Mouse (Mus musculus) gastrocnemius, adult 8-10 months (tissue): ENCODE measurements around the gene Cux2. TPM values are rescaled to one million over a fixed set of nuclear protein-coding genes. Genes with fewer than 3 reads are reported as not detected.

Experiments
- DNase-seq, 2 experiments: peaks; one replicate each; pipeline ENCODE4 v3.0.0; 2022; ENCODE audit warnings: low spot score in 2 of 2
- total RNA-seq, 4 experiments: library from RNA; stranded (reverse); gene quantifications; 2 replicates each; pipeline ENCODE4 v1.2.4; 2022

Gene Cux2
- total RNA-seq, 4 experiments from 2014 or later: 1.8 to 3.4 (median 2.3) TPM

DNA sequence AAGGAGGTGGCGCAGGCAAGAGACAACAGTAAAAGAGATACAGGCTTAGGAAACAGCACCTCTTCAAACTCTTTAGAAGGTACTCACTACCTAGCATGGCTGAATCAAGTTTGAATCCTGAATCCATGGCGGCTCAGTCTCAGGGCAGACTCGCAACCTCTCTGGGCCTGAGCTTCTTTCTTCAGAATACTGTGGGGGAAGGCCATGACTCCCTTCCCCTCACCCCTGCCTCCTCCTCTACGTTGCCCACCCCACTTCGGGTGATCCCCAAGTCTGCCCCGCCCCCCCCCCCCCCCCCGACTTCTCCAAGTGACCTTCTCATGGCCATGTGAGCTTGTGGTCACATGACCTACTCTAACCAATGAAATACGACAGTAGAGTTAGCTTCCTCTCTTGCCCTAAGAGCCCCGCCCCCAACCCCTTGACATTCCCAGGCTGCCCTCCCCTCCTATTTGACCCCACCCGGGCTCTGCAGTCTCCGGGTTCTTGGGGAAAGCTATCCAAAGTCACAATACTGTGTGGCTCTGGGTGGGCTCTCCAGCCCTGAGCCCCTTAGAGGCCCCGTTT lies 10.9 kb upstream of the Cux2 start:
- DNase-seq: no peak

DNA sequence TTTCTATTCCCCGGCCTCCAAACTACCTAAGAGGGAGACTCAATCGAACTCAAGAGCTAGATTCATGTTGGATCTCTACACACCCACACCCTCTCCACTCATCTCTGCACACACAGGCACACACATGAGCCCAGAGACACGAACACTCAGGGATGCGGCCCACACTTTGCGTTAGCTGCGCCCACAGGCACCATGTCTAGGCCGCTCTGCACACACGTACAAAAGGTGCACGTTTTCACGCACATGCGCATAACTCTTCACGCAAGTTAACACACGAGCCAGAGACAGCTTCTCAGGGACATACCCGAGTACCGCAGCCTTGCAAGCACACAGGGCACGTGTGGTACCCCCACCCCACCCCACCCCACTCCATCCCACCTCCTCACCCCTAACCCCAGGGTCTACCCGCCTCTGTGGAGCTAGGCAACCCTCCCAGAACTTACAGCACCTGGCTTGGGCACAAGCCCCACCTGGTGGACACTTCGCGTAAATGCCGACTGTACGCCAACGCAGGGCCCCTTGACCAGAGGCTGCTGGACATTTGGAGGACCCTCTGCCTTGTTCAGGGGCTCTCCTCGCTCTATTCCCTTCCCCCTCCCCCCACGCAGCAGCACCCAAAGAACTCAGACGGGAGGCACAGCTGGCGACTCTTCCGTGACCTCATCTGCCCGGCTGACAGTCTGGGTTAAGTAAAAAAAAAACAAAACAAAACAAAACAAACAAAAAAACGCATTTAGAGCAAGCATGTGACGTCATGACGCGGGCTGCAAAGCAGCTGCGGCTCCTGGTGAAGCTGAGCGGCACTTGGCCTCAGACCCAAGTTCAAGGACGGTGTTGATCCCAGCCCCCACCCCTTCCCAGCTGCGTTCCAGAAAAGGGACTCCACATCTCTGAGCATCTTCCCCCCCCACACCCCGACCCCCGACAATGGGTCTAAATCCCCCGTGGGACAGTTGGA lies 9.4 kb upstream of the Cux2 start:
- peak in 1 of 2 experiments; percentile 50 for DNase-seq

DNA sequence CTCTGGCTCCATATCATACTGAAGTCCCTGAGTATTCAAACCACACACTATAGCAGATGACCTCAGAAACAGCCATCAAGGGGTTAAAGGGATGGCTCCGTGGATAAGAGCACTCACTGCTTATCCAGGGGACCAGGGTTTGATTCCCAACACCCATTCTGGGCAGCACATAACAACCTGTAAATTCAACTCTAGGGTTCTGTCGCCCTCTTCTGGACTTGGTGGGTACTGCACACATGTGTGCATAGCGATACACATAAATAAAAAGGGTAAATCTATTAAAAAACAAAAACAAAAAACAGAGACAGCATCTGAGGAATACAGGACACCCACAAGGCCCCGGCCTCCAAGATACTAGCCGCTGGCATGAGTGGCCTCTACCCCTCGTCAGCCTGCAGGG lies 7.7 kb upstream of the Cux2 start:
- DNase-seq: no peak

DNA sequence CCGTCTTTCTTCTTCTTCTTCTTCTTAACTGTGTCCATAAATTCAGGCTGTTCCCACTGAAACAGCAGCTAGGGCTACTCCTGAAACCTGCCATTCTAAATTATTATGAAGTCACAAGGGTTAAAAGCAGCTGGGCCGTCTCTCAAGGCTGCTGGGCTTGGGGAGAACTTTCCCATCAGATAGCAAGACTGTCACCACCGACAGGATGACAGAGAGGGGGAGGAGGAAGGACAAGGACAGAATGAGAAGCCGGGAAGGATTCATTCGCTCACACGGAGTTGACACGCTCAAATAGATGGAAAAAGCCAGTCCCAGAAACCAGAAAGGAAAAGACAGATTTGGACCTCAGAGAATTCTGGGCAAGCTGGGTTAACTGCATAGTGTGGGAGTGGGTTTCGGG lies 6.7 kb upstream of the Cux2 start:
- DNase-seq: no peak

DNA sequence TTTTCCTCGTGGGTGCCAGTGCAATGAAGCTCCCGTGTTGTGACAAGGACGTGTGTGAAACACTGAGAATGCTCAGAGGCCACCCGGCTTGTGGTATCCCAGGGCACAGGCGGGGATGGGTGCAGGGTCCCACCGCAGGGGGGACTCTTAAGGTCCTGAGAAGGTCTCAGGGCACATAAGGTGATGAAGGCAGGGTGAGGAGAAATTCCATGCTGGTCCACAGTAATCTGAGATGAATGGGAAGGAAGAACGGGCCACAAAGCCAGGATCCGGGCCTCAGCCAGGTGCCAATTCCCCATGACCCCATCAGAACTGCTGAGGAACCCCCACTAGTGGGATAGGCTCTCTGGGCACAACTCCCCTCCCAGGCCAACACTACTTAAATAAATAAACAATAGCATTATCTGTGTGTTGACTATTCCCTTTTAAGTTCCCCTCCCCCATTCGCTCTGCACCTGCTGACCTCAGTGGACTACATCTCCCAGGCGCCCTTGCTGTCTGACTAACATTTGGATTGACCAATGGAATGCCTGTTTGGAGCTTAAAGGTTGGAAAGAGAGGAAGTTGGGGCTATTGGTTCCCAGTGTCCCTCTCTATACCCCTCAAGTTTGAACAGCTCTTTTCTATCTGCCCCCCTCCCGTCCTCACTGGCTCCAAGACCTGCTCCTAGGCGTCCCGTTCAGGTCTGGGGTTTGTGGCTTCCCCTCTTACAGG lies 4.4 kb upstream of the Cux2 start:
- peak; percentile 28 to 29 for DNase-seq

DNA sequence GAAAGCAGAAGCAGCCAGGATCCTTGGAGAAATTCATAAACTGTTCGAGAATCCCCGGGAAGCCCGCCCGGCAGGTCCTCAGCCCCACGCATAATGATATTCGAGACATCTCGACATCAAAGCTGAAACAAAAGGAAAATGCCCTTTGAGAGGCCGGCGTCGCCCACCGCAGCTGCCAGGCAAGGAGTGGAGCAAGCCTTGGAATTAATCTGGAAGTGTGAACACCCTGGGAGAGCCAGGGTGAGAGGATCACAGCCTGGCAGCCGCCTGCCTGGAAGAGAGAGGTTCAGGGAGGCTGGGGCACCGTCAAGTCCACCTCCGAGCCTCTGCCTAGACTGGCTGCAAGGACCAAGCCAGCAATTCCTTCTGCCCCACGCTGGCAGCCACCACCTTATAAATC lies 3.7 kb upstream of the Cux2 start:
- DNase-seq: no peak

DNA sequence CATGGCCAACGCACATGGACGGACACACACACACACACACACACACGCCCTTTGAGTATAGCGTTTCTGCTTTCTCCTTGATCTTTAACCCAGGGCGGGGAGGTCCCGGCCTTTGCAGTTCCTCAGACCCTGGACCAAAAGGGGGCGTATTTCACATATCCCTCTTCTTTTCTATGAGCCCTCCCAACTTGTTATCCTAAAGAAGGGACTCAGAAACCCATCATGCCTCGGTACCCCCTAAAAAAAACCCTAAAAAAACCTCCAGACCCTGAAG lies 867 bp upstream of the Cux2 start:
- DNase-seq: no peak

DNA sequence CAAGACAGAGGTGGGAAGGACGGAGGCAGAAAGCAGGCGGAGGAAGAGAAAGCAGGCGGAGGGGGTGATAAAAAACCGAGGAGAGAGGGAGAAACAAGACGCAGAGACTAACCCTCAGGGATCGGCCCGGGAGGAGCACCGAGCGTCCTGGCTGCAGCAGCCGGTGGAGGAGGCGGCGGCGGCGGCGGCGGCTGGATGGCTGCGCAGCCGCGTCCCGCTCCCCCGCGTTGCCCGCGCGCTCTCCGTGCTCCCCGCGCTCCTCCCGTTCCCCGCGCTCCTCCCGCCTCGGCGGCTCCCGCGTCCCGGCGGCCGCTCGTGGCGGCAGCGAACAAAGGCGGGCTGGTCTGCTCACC lies 262 bp downstream of the Cux2 start:
- DNase-seq: no peak

DNA sequence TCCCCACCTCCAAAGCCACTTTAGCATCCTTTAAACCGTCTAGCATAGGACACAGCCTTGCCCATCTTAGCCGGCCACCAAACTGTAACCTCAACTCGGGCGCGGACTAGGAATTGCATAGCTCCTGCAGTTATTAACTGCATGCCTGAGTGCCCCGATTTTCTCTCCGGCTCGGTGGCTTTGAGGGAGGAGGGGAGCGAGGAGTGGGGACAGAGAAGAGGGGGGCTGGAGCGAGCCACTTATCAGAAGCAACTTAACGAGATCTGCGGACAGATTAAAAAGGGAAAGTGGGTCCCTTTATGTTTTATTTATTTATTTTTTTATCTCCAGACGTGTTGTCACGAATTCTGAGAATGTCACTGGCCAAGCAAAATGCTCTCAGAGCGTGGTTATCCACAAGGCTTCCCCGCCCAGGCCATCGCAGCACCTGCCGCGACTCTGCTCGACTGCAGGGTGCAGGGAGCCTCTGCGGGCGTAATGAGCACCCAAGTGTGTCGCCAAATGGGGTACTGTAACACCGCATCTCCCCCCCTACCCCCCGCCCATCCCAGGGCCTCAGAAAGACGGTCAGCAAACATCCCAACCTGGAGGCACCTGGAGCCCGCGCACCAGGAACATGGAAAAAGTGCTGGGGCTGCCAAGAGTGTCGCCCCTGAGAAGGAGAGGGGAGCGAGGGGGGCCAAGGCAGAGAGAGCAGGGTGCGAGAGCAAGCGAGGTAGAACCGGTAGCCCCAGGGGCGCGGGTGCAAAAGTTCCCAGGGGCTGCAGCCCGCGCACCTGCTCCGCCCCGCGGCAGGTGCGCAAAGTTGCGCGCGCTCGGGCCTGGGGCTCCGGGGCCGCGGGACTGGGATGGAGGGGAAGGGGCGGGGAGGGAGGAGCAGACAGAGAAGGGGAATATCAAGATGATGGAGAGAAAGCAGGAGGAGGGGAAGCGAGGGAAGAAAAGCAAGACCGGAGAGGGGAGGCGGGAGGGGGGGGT lies 927 bp downstream of the Cux2 start:
- no peak for DNase-seq

DNA sequence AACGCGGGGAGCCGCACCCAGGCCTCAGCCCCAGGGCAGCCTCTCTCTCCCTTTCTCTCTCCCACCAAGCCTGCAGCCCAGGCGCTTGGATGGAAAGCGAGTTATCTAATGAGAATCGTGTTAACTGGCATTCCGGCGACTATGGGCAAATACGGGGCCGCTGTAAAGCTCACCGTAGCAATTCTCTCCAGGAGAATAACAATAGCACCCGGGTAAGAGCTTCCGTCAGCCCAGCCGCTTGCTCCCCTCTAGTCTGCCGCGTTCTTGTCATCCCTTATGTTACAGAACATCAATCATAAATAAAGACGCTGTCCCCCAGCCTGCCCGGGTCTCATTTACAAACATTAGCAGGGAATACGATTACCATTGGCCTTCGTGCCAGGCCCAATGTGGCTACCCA lies 1.6 kb downstream of the Cux2 start:
- DNase-seq: no peak

DNA sequence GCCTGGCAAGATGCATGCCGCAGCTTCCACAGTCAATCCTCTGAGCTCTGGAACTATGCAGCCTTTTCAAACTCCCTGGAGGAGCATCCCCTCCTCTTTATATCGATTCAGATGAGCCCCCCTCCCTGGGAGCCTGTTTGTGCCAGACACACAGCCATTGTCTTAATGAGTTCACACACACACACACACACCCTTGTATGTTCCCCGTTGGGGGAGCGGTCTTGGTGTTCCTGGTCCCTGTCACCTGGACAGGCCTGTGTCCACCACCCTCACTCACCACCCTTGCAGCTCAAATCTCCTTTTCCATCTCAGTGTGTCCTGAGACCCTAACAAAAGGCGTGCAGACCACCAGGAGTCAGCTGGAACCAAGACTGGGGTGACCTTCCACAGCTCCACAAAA lies 2.1 kb downstream of the Cux2 start:
- DNase-seq: no peak

DNA sequence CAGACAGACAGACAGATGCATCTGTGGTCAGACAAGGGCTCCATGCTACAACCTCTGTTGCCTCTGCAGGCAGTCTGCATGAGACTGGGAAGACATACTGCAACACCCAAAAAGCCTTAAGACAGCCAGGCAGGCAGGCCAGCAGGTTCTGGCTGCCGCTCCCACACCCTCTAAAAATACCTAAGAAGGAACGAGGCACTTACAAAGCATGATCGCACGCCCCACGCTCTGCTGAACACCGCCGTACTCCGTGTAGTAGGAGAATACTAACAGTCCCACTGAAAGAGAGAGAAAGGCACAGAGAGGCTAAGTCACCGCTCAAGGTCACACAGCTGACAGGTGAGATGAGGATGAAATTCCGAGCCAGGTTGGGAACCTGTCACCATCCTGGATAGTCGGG lies 6.3 kb downstream of the Cux2 start:
- no peak for DNase-seq

DNA sequence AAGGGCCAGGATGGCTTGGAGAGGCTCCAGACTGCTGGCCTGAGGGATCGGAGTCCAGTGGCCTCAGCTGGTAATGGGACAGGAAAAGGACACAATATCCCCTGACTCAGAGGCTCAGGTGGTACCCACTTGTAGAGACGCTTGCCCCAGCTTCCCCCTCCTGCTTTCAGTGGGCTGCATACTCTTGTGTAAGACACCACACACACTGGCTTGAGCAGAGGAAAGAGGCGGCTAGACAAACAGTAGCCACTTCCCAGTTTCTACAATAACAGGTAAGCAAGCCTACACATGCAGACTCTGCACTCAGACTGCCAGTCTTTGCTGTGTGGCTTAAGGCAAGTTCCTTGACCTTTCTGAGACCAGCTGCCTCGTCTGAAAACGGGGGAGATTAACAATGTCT lies 14.6 kb downstream of the Cux2 start:
- DNase-seq: no peak

DNA sequence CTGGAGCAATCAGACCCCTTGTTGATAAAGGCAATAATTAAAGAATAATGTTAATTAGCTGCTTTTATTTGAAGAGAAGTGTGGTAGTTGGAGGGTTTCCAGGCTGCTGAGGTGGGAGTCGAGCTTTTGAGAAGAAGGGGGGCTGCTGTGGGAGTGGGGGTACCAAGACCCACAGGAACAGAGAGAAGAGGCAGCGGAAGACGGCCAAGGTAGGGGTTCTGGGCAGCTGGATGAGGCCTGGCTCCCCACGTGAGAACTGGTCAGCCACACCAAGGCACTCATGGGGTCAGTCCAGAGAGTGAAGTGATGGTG lies 16.8 kb downstream of the Cux2 start:
- no peak for DNase-seq

DNA sequence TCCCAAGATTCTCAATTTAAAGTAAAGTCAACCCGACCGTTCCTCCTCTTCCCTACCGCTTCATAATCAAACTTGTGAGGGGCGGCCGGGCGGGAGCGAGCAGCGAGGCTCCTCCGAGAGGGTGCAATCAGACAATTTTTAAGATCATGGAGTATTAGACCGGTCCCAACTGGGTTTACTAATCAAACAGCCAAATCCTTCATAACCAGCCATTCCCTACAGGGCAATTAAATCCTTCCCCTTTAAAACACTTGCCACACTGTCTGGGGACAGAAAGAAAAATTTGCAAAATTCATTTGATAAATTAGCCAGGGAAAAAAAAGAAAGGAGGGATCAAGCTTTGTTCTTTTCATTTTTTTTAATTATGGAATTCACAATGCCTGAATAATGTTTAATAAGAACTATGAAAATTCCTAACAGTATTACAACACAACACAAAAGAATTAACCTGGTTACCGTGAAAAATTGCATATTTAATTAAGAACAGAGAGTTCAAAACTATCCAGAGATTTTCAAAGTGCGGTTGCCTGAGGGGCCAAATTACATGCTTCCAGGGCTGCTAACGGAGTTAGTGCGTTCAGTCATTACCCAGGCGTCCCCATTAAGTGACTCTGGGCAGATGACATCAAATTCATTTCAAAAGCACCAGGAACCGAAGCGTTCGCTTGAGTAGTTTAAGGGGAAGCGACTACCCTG lies 17.3 kb downstream of the Cux2 start:
- no peak for DNase-seq

DNA sequence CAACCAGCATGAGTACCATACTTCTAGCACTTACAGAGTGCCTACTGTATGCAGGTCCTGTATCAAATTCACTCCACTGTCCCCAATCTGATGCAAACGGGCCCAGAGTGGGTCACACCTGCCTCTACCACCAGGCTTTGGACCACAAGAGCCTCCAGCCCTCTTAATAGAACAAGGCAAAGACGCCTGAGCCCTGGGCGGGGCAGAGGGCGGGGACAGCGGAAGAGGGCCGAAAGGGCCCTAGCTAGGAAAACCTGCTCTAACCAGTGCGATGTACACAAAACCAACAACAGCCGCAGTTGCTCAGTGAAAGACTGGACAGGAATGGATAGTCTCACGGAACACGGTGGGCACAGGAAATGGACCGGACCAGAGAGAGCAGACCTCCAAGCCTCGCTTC lies 18.8 kb downstream of the Cux2 start:
- DNase-seq: no peak

DNA sequence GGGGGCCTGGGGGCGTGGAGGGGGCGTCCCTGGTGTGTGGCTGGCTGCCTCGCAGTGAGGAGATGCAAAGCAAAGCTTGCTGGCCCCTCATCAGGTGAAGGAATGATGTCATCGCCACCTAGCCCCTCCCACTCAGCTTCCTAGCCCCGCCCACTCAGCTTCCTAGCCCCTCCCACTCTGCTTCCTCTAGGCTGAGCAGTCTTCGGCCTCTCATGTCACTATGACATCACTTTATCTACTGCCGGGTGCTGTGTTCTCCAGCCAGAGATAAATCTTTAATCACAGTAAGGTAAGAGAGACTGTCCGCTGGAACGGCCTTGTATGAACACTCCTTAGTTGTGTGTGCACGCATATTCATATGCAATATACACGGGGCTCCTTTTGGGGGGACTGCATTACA lies 19.3 kb downstream of the Cux2 start:
- DNase-seq: no peak

DNA sequence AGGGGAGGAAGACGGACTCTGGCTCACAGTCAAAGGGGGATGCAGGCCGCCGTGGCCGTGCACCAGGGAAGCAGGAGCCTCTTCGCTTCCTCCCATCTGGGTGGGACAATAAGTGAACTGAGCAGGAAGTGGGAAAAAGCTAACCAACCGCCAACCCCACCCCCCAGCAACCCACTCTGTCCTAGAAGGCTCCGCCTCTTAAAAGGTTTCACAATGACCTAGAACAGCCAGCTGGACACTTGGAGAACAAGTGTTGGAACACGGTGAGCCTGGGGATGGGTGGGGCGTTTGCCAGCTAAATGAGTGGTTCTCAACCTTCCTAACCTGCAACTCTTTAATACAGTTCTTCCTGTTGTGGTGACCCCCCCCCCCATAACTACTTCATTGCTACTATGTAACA lies 23.1 kb downstream of the Cux2 start:
- DNase-seq: no peak

DNA sequence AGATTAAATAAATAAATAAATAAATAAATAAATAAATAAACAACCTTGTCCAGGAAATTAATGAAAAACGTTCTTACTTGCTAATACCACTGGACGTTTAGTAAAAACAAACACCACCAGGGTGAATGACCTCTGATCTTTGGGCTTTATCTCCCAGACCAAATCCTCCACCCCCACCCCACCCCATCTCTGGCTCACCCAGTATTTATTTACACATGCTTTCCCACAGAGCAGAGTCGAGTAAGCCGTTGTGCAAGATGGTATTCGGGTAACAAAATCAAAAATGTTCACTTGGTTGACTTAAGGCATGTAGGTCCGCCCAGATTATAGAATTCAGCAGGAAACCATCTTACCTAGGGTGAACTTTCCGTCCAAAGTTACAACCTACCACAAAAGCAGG lies 23.6 kb downstream of the Cux2 start:
- DNase-seq: no peak

DNA sequence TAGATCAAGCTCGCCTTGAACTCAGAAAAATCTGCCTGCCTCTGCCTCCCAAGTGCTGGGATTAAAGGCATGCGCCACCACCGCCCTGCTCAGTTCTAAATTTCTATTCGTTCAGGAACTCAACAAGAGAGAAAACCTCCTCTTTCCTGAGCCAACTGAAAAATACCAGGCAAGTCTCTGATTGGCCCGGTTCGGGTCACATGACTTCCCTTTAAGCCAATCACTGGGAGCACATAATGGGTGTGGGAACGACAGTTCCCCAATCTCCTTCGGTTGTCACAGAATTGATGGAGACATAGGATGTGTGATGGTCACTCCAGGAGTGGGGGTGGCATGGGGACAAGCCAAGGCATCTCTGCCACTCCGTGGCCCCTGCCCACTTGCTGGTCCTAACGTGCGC lies 24.8 kb downstream of the Cux2 start:
- no peak for DNase-seq

DNA sequence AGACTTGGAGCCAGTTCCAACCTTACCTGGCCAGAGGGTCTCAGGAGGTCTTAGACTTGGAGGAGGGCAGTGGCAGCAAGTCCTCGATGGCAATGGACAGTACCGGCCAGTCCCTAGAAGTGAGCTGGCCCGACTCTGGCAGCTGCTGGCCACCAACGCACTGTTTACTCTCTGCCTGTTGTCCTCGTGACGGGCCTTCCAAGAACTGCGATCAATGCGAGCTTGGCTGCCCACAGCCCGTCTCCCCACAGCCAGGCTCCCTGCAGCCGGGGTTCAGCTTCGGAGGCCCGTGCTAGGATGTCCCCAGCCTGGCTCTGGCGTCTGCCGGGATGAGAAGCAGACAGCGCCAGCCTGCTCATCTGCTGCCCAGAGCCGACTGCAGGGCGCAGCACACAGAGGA lies 30.6 kb downstream of the Cux2 start:
- no peak for DNase-seq
